Mouse (Mus musculus) cerebellum, adult (tissue): ENCODE measurements around the gene Vmn1r34.
"Not testable (repeated sequence)": the region's sequence is repeated elsewhere in the genome, so short reads cannot be mapped to it uniquely, and the experiment has no call there.

Experiments used
- ATAC-seq: cut with Nextera tagmentation; 2 replicates; pipeline ENCODE4 v1.9.2; 2017; ENCODE audit warnings: mild to moderate bottlenecking, moderate library complexity, mixed read lengths; ENCODE audit not compliant: insufficient number of reproducible peaks, low FRiP score, low TSS enrichment

Vmn1r34 gene

DNA sequence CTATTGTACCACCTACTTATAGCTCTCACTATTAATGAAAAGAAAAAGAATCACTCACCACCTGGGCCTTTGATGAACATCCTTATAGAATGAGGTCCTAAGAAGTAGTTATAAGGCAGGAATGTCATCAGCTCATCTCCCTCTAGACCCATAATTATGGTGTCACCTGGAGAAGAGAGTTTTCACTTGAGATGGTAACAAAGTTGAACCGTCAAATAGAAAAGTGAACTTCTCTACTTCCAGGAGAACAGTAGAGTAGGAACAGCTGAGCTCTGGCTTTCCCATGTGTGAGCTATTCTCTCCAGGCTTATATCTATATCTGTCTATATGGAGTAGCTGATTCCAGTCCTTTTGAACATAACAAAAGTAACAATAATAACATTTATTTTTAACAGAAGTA is at the start of gene Vmn1r34:
TSS of gene Vmn1r34 (minus strand) at position 101 of the 400 bp plus-strand sequence.
- no peak for ATAC-seq

DNA sequence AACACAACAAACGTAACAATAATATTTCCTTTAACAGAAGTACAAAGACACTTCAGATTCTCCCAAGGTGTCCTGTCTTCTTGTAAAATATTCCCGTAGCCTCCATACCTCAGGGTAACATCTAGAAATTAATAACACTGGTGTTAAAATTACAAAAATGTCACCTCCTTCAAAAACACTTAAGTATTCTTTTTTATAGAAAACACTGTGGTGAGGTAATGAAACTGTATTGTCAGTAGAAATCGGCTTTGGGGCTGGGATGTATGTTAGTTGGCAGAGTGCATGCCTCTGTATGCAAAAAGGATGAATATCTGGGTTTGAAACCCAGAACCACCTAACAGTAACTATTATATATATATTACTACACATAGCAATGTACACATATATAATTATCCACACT is 42.1 kb upstream of the Vmn1r34 start, which contains the start of gene Vmn1r35:
TSS of gene Vmn1r35 (minus strand) at position 101 of the 400 bp plus-strand sequence.
- ATAC-seq = no peak

DNA sequence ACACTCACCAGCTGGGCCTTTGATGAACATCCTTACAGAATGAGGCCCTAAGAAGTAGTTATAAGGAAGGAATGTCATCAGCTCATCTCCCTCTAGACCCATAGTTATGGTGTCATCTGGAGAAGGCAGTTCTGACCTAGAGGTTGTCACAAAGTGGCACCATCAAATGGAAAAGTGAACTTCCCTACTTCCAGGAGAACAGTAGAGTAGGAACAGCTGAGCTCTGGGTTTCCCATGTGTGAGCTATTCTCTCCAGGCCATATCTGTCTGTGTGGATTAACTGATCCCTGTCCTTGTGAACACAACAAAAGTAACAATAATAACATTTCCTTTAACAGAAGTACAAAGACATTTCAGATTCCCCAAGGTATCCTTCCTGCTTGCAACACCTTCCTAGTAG is 25.5 kb downstream of the Vmn1r34 start, which contains the start of gene Vmn1r33:
TSS of gene Vmn1r33 (minus strand) at position 101 of the 400 bp plus-strand sequence.
- ATAC-seq = not testable (repeated sequence)

DNA sequence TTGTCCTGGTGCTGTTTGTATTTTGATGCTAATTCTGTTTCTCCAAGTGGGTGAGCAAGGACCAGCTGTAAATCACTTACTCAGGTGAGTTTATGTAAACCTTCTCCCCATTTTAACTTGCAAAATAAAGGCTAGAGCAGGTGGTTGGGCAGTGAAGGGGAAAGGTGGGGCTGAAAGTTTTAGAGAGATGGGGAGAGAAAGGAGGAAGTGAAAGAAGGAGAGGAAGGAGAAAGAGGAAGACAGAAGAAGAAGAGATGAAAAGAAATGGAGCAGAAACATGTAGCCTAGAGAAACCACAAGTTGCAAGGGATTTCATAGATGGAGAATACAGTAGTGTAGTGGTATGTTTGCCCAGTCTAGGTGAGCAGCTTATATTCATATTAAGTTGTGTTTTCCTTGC is 47.9 kb downstream of the Vmn1r34 start:
- no peak for ATAC-seq
